ENCODE assay signal across 11 mouse cellular contexts in genomic region chr6:91715023-91715422, GRCm38 (mm10). TPM values are rescaled to one million over a fixed set of nuclear protein-coding genes. Genes with fewer than 3 reads are reported as not detected.
A peak's percentile ranks its signal among the peaks of the same experiment; 100 is the strongest.
DNase-seq lines count a peak whose midpoint lies in the region; ATAC-seq and TF ChIP-seq lines count a peak whose summit lies in the region.
"Had no signal": no experiment of that assay in that cellular context is flagged by ENCODE, and none has a peak within 500 bp of the region (broad histone marks: within the 10 kb centered on the region; RNA-seq: fewer than 3 reads in every experiment).

No protein-coding gene starts in this region.

- H3K9ac ChIP-seq in limb, embryonic 15.5 days = no peak overlapping the region

- DNase-seq in limb, embryonic 10.5 days (ENCODE audit: low spot score) = no peak
- peak; percentile 83 for DNase-seq in heart, adult 8-10 months (ENCODE audit: low spot score)
- peak; percentile 50 for DNase-seq in lung, postnatal 25 days (ENCODE audit: low spot score)
- no peak for DNase-seq in cerebellum, adult 2 months
- no peak for DNase-seq in natural killer cell, adult 2 months (ENCODE audit: low spot score in 2 of 2)
- DNase-seq: adrenal gland, adult 8-10 months; cerebellum, postnatal 10 days; kidney, adult 9 months; left cerebral cortex, postnatal 4 days had no signal

- ATAC-seq in limb, embryonic 15.5 days (ENCODE audit: insufficient number of reproducible peaks, low FRiP score, low TSS enrichment, low read depth) = no peak

- no peak for TF ChIP-seq POLR2A in cortical plate, adult 2 months (IDR thresholded peaks at IDR 0.05; ENCODE audit: extremely low read depth, insufficient read depth, low read length)
- no peak for TF ChIP-seq POLR2A in cerebellum, adult 2 months (IDR thresholded peaks at IDR 0.05; ENCODE audit: borderline replicate concordance, insufficient read depth, low read length)

- peaks cover 12% of the 10 kb centered on the region for H3K36me3 ChIP-seq in limb, embryonic 15.5 days
- H3K36me3 ChIP-seq in limb, embryonic 10.5 days = peaks cover 32% of the 10 kb centered on the region

- H3K4me1 ChIP-seq in limb, embryonic 15.5 days = peaks cover 37% of the 10 kb centered on the region
- H3K4me1 ChIP-seq in limb, embryonic 10.5 days = peaks cover 50% of the 10 kb centered on the region
- H3K4me1 ChIP-seq in cortical plate, adult 2 months (ENCODE audit: control insufficient read depth, insufficient read depth, low read length) = peaks cover 25% of the 10 kb centered on the region
- peaks cover 18% of the 10 kb centered on the region for H3K4me1 ChIP-seq in cerebellum, adult 2 months (ENCODE audit: control insufficient read depth, insufficient read depth, low read length)

- no peak overlapping the region for H3K4me2 ChIP-seq in limb, embryonic 15.5 days

- 86% methylated on average over 8 of the region's 8 CpGs for WGBS in limb, embryonic 15.5 days
- 89% methylated on average over 8 of the region's 8 CpGs for WGBS in limb, embryonic 10.5 days
- 83% methylated on average over 8 of the region's 8 CpGs for WGBS in cerebellum, adult 2 months

- H3K27ac ChIP-seq in limb, embryonic 15.5 days = peak overlapping the region; percentile 22; the same call in 1 of the 2 replicates
- no peak overlapping the region for H3K27ac ChIP-seq in limb, embryonic 10.5 days
- H3K27ac ChIP-seq in cortical plate, adult 2 months (ENCODE audit: insufficient read depth, low read length) = 0 out of 2 replicates have a peak overlapping the region, but pooled peaks have one; percentile 15
- no peak overlapping the region for H3K27ac ChIP-seq in cerebellum, adult 2 months (ENCODE audit: insufficient read depth, low read length)

- no peaks in the 10 kb centered on the region for H3K9me3 ChIP-seq in limb, embryonic 15.5 days
- no peaks in the 10 kb centered on the region for H3K9me3 ChIP-seq in limb, embryonic 10.5 days (replicated peaks)

- no peaks in the 10 kb centered on the region for H3K27me3 ChIP-seq in limb, embryonic 15.5 days
- no peaks in the 10 kb centered on the region for H3K27me3 ChIP-seq in limb, embryonic 10.5 days (ENCODE audit: low read depth, poor library complexity, severe bottlenecking)
- H3K27me3 ChIP-seq in cerebellum, adult 2 months (ENCODE audit: control insufficient read depth, insufficient read depth, low read length) = no peaks in the 10 kb centered on the region

- H3K4me3 ChIP-seq in limb, embryonic 15.5 days = no peak overlapping the region
- H3K4me3 ChIP-seq in limb, embryonic 10.5 days = no peak overlapping the region
- H3K4me3 ChIP-seq in cortical plate, adult 2 months (ENCODE audit: insufficient read depth, low read length) = no peak overlapping the region
- H3K4me3 ChIP-seq in cerebellum, adult 2 months (replicated peaks; ENCODE audit: insufficient read depth, low read depth, low read length) = no peak overlapping the region

- TF ChIP-seq CTCF in cortical plate, adult 2 months (IDR thresholded peaks at IDR 0.05; ENCODE audit: extremely low read depth, insufficient read depth, low read length) = no peak
- TF ChIP-seq CTCF in cerebellum, adult 2 months (IDR thresholded peaks at IDR 0.05; ENCODE audit: borderline replicate concordance, insufficient read depth, low read depth, low read length) = no peak

RNA-seq across cellular contexts. Expression of gene Slc6a6, which starts 31.2 kb away (rescaled TPM):
- 44.5 and 46.8 TPM in 2 replicates for polyA plus RNA-seq in limb, embryonic 15.5 days (2015; fragmentation: Nextera tagmentation; extraction: Ambion mirVana)
- polyA plus RNA-seq in limb, embryonic 10.5 days (2016; fragmentation: Nextera tagmentation; extraction: Ambion mirVana) = 45.0 and 49.7 TPM in 2 replicates
- 94.9 and 105 TPM in 2 replicates for polyA plus RNA-seq in cortical plate, adult 2 months (2012; rRNA removed)
- total RNA-seq in heart, adult 8-10 months (2022) = 100 to 1,000 TPM in 2 of 4 experiments, 10 to 100 TPM in 2; 91.8 to 114 (median 101) TPM
- polyA plus RNA-seq in cerebellum, adult 2 months (2012; rRNA removed) = 73.3 and 79.3 TPM in 2 replicates

Comparison
In these comparisons a context has a peak if more than half of its experiments do, and no peak if none do; other contexts are left out.
1. H3K27ac ChIP-seq: peak in limb, embryonic 15.5 days (single experiment) and cortical plate, adult 2 months (single experiment); none in limb, embryonic 10.5 days (single experiment) and cerebellum, adult 2 months (single experiment).
2. DNase-seq: peak in heart, adult 8-10 months (single experiment) and lung, postnatal 25 days (single experiment); none in limb, embryonic 10.5 days (single experiment), cerebellum, adult 2 months (0 of 2) and natural killer cell, adult 2 months (0 of 2).